Mouse (Mus musculus): ENCODE measurements around the gene Lsm12.

DNA sequence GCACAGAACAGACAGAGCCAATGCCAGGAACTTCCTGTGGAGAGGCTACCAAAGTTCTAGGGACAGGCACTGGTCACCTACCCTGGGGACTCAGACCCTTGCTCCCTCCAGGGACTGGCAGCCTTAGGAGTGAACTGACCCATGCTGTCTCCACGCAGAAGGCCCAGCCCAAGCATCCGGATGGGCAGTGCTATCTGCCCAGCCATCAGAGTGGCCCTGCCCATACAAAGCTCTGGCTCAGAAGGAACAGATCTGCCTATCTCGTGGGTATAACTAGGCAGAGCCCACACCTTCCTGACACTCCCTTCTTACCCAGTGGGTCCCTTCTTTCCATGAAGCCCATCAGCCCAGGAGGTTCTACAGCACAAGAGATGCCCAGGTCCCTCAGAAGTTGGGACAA, 25.1 kb upstream of the Lsm12 start:
- TF ChIP-seq CTCF (IDR thresholded peaks at IDR 0.05) (no peak), EP300 (IDR thresholded peaks at IDR 0.05) (no peak)

All from lung, postnatal 0 days (tissue).